Mouse (Mus musculus) forebrain, postnatal 0 days (tissue): ENCODE measurements at regions not wholly inside any gene's neighbourhood (a gene's known extent, or its start where the extent isn't known, plus 50 kb on each side); places are given as distances from the start of the nearest gene placed in this dataset.

Experiments
- ATAC-seq: fragments of 200-750 bp; cut with Nextera tagmentation; 2 replicates; pipeline ENCODE4 v1.8.0; 2017; ENCODE audit warnings: mild to moderate bottlenecking, moderate library complexity
- DNase-seq: peaks from one replicate; pipeline ENCODE4 v3.0.0-alpha.2; 2015
- H3K27ac ChIP-seq: fragments of 300-500 bp; sonication (generic); 2 replicates; pipeline ENCODE4 v1.5.1; 2014; ENCODE audit warnings: low read depth, mild to moderate bottlenecking, antibody characterized with exemption, low read length, moderate library complexity, mixed read lengths
- H3K27me3 ChIP-seq: fragments of 300-500 bp; sonication (generic); 2 replicates; pipeline ENCODE4 v1.6.1; 2014; ENCODE audit warnings: mild to moderate bottlenecking, low read length, mixed read lengths; ENCODE audit not compliant: insufficient read depth
- H3K36me3 ChIP-seq: fragments of 300-500 bp; sonication (generic); 2 replicates; pipeline ENCODE4 v1.6.1; 2014; ENCODE audit warnings: mild to moderate bottlenecking, moderate library complexity; ENCODE audit not compliant: insufficient read depth
- H3K4me1 ChIP-seq: fragments of 300-500 bp; sonication (generic); 2 replicates; pipeline ENCODE4 v1.6.1; 2014; ENCODE audit warnings: antibody characterized with exemption; ENCODE audit not compliant: insufficient read depth
- H3K4me2 ChIP-seq: fragments of 300-500 bp; sonication (generic); 2 replicates; pipeline ENCODE4 v1.6.1; 2014; ENCODE audit warnings: low read depth, mild to moderate bottlenecking, moderate library complexity
- H3K4me3 ChIP-seq: fragments of 300-500 bp; sonication (generic); 2 replicates; pipeline ENCODE4 v1.5.1; 2014; ENCODE audit warnings: low read depth, low read length, mixed read lengths
- H3K9ac ChIP-seq: fragments of 300-500 bp; sonication (generic); 2 replicates; pipeline ENCODE4 v1.6.1; 2014; ENCODE audit warnings: mild to moderate bottlenecking
- H3K9me3 ChIP-seq: fragments of 300-500 bp; sonication (generic); 2 replicates; pipeline ENCODE4 v1.6.1; 2016; ENCODE audit warnings: low read length
- CTCF ChIP-seq: sonication (generic); IDR thresholded peaks from 2 replicates; pipeline ENCODE4 v1.5.1; 2016; ENCODE audit warnings: antibody characterized with exemption, control low read depth, low read depth
- WGBS: fragments of 180-500 bp; shearing (Covaris S2); extraction: QIAGEN DNeasy Blood & Tissue Kit; methylation state at CpG from one replicate; pipeline ENCODE4 v1.1.7; 2014; 5-methylcytosine and 5-hydroxymethylcytosine counted together

DNA sequence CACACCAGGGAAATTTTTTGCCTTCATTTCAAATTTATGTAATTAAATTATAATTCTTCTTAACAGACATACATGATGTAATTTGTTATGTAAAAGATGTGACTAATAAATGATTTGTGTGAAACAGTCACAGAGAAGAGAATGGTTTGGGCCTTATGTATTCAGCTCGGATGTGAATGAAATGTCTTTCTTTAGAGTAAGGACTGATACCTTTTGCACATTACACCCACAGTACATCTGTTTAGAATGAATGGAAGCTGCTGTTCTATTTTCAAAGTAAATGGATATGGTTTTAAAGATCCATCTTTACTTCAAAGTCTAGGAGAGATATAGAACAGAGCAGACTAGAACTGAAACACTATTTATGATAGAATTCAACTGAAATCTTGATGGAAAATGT, 226.7 kb upstream of the Thrb start:
- Histone ChIP-seq H3K4me1 (no peaks in the 10 kb centered on the region), H3K27me3 (no peaks in the 10 kb centered on the region), H3K27ac (no peak overlapping the region), H3K36me3 (no peaks in the 10 kb centered on the region), H3K9ac (no peak overlapping the region), H3K4me3 (no peak overlapping the region), H3K4me2 (no peak overlapping the region), H3K9me3 (no peaks in the 10 kb centered on the region)
- 83% methylated on average over 1 of the region's 1 CpGs for WGBS
- DNase-seq = no peak
- ATAC-seq = no peak
- TF ChIP-seq CTCF = no peak

GRCm38 (mm10) chr14:17457946-17458345, 202.1 kb upstream of the Thrb start:
- TF ChIP-seq CTCF = no peak
- WGBS = 28% methylated on average over 2 of the region's 2 CpGs
- H3K27me3 ChIP-seq = no peaks in the 10 kb centered on the region

DNA sequence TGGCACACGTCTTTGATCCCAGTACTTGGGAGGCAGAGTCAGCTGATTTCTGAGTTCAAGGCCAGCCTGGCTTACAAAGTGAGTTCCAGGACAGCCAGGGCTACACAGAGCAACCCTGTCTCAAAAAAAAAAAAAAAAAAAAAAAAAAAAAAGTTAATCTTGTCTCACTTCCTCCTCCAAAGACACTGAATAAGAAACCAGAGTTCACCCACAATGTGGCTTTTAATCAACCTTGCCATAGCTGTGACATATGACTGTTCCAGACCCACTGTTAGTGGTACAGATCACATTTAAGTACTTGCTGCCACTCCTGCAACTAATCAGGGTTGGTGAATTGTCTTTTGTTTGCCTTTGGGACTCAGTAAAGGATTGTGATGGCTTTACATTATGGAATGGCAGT, 181.1 kb upstream of the Thrb start:
- no peaks in the 10 kb centered on the region for H3K36me3 ChIP-seq
- H3K9ac ChIP-seq = no peak overlapping the region
- no peak overlapping the region for H3K27ac ChIP-seq
- no peak for ATAC-seq
- H3K4me1 ChIP-seq = no peaks in the 10 kb centered on the region
- TF ChIP-seq CTCF = no peak
- no peaks in the 10 kb centered on the region for H3K27me3 ChIP-seq
- no peak overlapping the region for H3K4me3 ChIP-seq
- DNase-seq = no peak
- H3K9me3 ChIP-seq = no peaks in the 10 kb centered on the region
- WGBS = 94% methylated on average over 1 of the region's 1 CpGs
- no peak overlapping the region for H3K4me2 ChIP-seq

More at GRCm38 (mm10) chr14:17457946-17458345, 202.1 kb upstream of the Thrb start:
- Histone ChIP-seq H3K27ac (no peak overlapping the region), H3K4me2 (no peak overlapping the region), H3K9ac (no peak overlapping the region), H3K9me3 (no peaks in the 10 kb centered on the region), H3K36me3 (no peaks in the 10 kb centered on the region), H3K4me3 (no peak overlapping the region), H3K4me1 (no peaks in the 10 kb centered on the region)
- ATAC-seq (no peak), DNase-seq (no peak)

- no peaks in the 10 kb centered on the region for H3K27me3 ChIP-seq
- no peak overlapping the region for H3K4me3 ChIP-seq
- no peaks in the 10 kb centered on the region for H3K36me3 ChIP-seq
- TF ChIP-seq CTCF = no peak
- no peak for ATAC-seq
- H3K4me2 ChIP-seq = no peak overlapping the region
- no peaks in the 10 kb centered on the region for H3K4me1 ChIP-seq
- no peaks in the 10 kb centered on the region for H3K9me3 ChIP-seq
- H3K27ac ChIP-seq = no peak overlapping the region
- no peak for DNase-seq
- H3K9ac ChIP-seq = no peak overlapping the region
Measured at GRCm38 (mm10) chr14:17484866-17485265, 175.2 kb upstream of the Thrb start.

DNA sequence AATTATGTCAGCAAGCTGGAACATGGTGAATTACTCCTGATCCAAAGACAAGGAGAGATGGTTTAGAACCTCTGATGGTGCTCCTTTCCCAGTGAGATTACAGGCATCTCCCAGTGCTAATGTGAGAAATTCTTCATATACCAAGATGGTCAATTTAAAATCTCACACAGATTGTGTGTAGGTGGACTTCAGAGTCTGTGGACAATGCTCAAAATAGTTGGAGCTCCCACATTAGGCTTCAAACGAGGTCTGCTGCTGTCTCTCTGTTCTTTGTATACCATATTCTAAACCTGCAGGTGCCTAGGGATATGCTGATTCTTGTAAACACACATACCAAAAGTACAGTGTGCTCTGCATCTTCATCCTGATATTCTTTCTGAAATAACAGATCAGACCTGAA, 146.3 kb upstream of the Thrb start:
- no peak overlapping the region for H3K27ac ChIP-seq
- H3K4me2 ChIP-seq = no peak overlapping the region
- no peak for TF ChIP-seq CTCF
- no peaks in the 10 kb centered on the region for H3K4me1 ChIP-seq
- no peaks in the 10 kb centered on the region for H3K9me3 ChIP-seq
- H3K4me3 ChIP-seq = no peak overlapping the region
- 38% methylated on average over 1 of the region's 1 CpGs for WGBS
- H3K36me3 ChIP-seq = no peaks in the 10 kb centered on the region
- H3K27me3 ChIP-seq = no peaks in the 10 kb centered on the region
- DNase-seq = no peak
- H3K9ac ChIP-seq = no peak overlapping the region
- ATAC-seq = no peak

- Histone ChIP-seq H3K4me1 (no peaks in the 10 kb centered on the region), H3K9me3 (no peaks in the 10 kb centered on the region), H3K9ac (no peak overlapping the region), H3K4me2 (no peak overlapping the region), H3K27ac (no peak overlapping the region), H3K36me3 (no peaks in the 10 kb centered on the region), H3K4me3 (no peak overlapping the region), H3K27me3 (no peaks in the 10 kb centered on the region)
- DNase-seq (no peak), ATAC-seq (no peak)
- no peak for TF ChIP-seq CTCF
- 82% methylated on average over 3 of the region's 3 CpGs for WGBS
Measured at GRCm38 (mm10) chr14:17522696-17523095, 137.4 kb upstream of the Thrb start.

GRCm38 (mm10) chr14:17523916-17524315, 136.1 kb upstream of the Thrb start:
- Histone ChIP-seq H3K27me3 (no peaks in the 10 kb centered on the region), H3K27ac (no peak overlapping the region), H3K36me3 (no peaks in the 10 kb centered on the region), H3K9ac (no peak overlapping the region), H3K4me2 (no peak overlapping the region), H3K4me1 (no peaks in the 10 kb centered on the region), H3K4me3 (no peak overlapping the region), H3K9me3 (no peaks in the 10 kb centered on the region)
- ATAC-seq (no peak), DNase-seq (no peak)
- WGBS = 97% methylated on average over 4 of the region's 4 CpGs
- TF ChIP-seq CTCF = no peak

GRCm38 (mm10) chr14:17539322-17539721, 120.7 kb upstream of the Thrb start:
- H3K27ac ChIP-seq = no peak overlapping the region
- H3K9me3 ChIP-seq = no peaks in the 10 kb centered on the region
- H3K27me3 ChIP-seq = no peaks in the 10 kb centered on the region
- no peaks in the 10 kb centered on the region for H3K36me3 ChIP-seq
- DNase-seq = no peak
- H3K4me1 ChIP-seq = no peaks in the 10 kb centered on the region
- TF ChIP-seq CTCF = no peak
- H3K4me3 ChIP-seq = no peak overlapping the region
- no peak overlapping the region for H3K4me2 ChIP-seq
- no peak overlapping the region for H3K9ac ChIP-seq
- no peak for ATAC-seq
- WGBS = 83% methylated on average over 1 of the region's 1 CpGs
